Mouse (Mus musculus) ES-E14 (cell line): ENCODE measurements around the gene Tm9sf2. TPM values are rescaled to one million over a fixed set of nuclear protein-coding genes. Genes with fewer than 3 reads are reported as not detected.

ENCODE experiments used
- DNase-seq: peaks from one replicate; pipeline ENCODE4 v3.0.0-alpha.2; 2013; ENCODE audit warnings: low read depth, low spot score
- H3K27ac ChIP-seq: 2 replicates; pipeline ENCODE4 v1.5.1; 2012; ENCODE audit warnings: low read depth, mild to moderate bottlenecking, low read length, moderate library complexity, mixed read lengths; ENCODE audit not compliant: poor library complexity, insufficient read depth, severe bottlenecking
- H3K36me3 ChIP-seq: 2 replicates; pipeline ENCODE4 v1.6.1; 2012; ENCODE audit warnings: mild to moderate bottlenecking, low read length, moderate library complexity, mixed read lengths; ENCODE audit not compliant: control insufficient read depth, poor library complexity, insufficient read depth, severe bottlenecking
- H3K4me1 ChIP-seq, 2 experiments: fragments of 150-350 bp in 1 of 2; sonication (generic) in 1 of 2; 2 replicates each; pipeline ENCODE4 v1.6.1; 2012; ENCODE audit warnings: low read length in 2 of 2, mild to moderate bottlenecking in 1 of 2, mixed read lengths in 1 of 2; ENCODE audit not compliant: control insufficient read depth in 2 of 2, insufficient read depth in 2 of 2, poor library complexity in 1 of 2
- H3K4me3 ChIP-seq, 2 experiments: fragments of 150-350 bp in 1 of 2; sonication (generic) in 1 of 2; 2 replicates each; pipeline ENCODE4 v1.5.1; 2012; ENCODE audit warnings: low read length in 2 of 2, low read depth in 1 of 2, mild to moderate bottlenecking in 1 of 2, mixed read lengths in 1 of 2; ENCODE audit not compliant: insufficient read depth in 1 of 2, poor library complexity in 1 of 2, severe bottlenecking in 1 of 2
- H3K9ac ChIP-seq: 2 replicates; pipeline ENCODE4 v1.6.1; 2012; ENCODE audit warnings: low read depth, mild to moderate bottlenecking, low read length, mixed read lengths; ENCODE audit not compliant: poor library complexity, insufficient read depth, severe bottlenecking
- H3K9me3 ChIP-seq: fragments of 150-350 bp; sonication (generic); 2 replicates; pipeline ENCODE4 v1.6.1; 2012; ENCODE audit warnings: low read depth, mild to moderate bottlenecking, low read length; ENCODE audit not compliant: control insufficient read depth, insufficient read depth
- CHD2 ChIP-seq: IDR thresholded peaks from 2 replicates; pipeline ENCODE4 v1.6.1; 2014; ENCODE audit warnings: mild to moderate bottlenecking, low read depth, low read length, inconsistent platforms
- HCFC1 ChIP-seq: IDR thresholded peaks from 2 replicates; pipeline ENCODE4 v1.6.1; 2012; ENCODE audit warnings: low read length, inconsistent platforms, borderline replicate concordance; ENCODE audit not compliant: insufficient read depth
- MAFK ChIP-seq: IDR thresholded peaks from 2 replicates; pipeline ENCODE4 v1.6.1; 2014; ENCODE audit warnings: mild to moderate bottlenecking, low read depth, low read length, inconsistent platforms; ENCODE audit not compliant: insufficient read depth
- ZC3H11A ChIP-seq: IDR thresholded peaks from 2 replicates; pipeline ENCODE4 v1.6.1; 2012; ENCODE audit warnings: low read depth, mild to moderate bottlenecking, inconsistent platforms, low read length, borderline replicate concordance
- ZNF384 ChIP-seq: IDR thresholded peaks from 2 replicates; pipeline ENCODE4 v1.6.1; 2012; ENCODE audit warnings: low read depth, low read length, inconsistent platforms
- in situ Hi-C, 2 experiments: fragments of 600-800 bp; cut with MboI; formaldehyde crosslinking; loops; one replicate each; pipeline ENCODE4 v1.15.1; 2025; ENCODE audit warnings: low sequenced_read_pairs in 2 of 2, inconsistent platforms in 1 of 2; ENCODE audit not compliant: unreplicated experiment in 2 of 2
- total RNA-seq: library from RNA; depleted of rRNA; stranded (reverse); fragments of 300-350 nt; gene quantifications from 2 replicates; pipeline ENCODE4 v1.2.3, GENCODE M21; 2012; rRNA removed

The Tm9sf2 gene
- total RNA-seq, result 84.1 and 128 TPM in 2 replicates

- H3K27ac ChIP-seq, result peak within 1 kb of the TSS; percentile 82
- in situ Hi-C loops, result no loop called here
- no peak for TF ChIP-seq HCFC1
- TF ChIP-seq ZC3H11A, result no peak
- no peak for TF ChIP-seq MAFK
- no peak for TF ChIP-seq ZNF384
- TF ChIP-seq CHD2, result no peak
- DNase-seq, result peak; percentile 75
- H3K36me3 ChIP-seq, result peaks cover 5% of the 10 kb centered on the region; the same call in 1 of the 2 replicates
- peak within 1 kb of the TSS; percentile 94 to 95 for H3K4me3 ChIP-seq
- H3K4me1 ChIP-seq, result peaks cover 4 to 6% of the 10 kb centered on the region in 2 experiments
- no peaks in the 10 kb centered on the region for H3K9me3 ChIP-seq
- peak within 1 kb of the TSS; percentile 98 for H3K9ac ChIP-seq
Observed at GRCm38 (mm10) chr14:122106822-122107468, at the start of gene Tm9sf2. TSS of gene Tm9sf2 (plus strand) at chr14:122107038.

GRCm38 (mm10) chr14:122057941-122058346 is 48.9 kb upstream of the Tm9sf2 start:
- no peak overlapping the region for H3K9ac ChIP-seq
- DNase-seq, result no peak
- no peak for TF ChIP-seq MAFK
- no peak for TF ChIP-seq ZNF384
- no peak for TF ChIP-seq CHD2
- TF ChIP-seq ZC3H11A, result no peak
- TF ChIP-seq HCFC1, result no peak
- H3K9me3 ChIP-seq, result no peaks in the 10 kb centered on the region
- H3K27ac ChIP-seq, result no peak overlapping the region
- H3K4me3 ChIP-seq, result no peak overlapping the region
- in situ Hi-C loops, result loop anchor here in 1 of 2 experiments (25.0 kb wide), 1 partner anchor 829 kb away; no protein-coding TSS in a partner anchor
- H3K36me3 ChIP-seq, result no peaks in the 10 kb centered on the region
- peaks cover 0 to 2% of the 10 kb centered on the region in 2 experiments; a peak in 1 of 4 replicates for H3K4me1 ChIP-seq

- TF ChIP-seq CHD2, result no peak
- peak; percentile 78; the same call in 1 of the 2 replicates for TF ChIP-seq ZC3H11A
- no peak overlapping the region for H3K9ac ChIP-seq
Observed at GRCm38 (mm10) chr14:122060642-122061041, 46.2 kb upstream of the Tm9sf2 start.

GRCm38 (mm10) chr14:122061376-122061775 is 45.5 kb upstream of the Tm9sf2 start:
- peaks cover 0 to 2% of the 10 kb centered on the region in 2 experiments; a peak in 1 of 4 replicates for H3K4me1 ChIP-seq
- H3K9me3 ChIP-seq, result no peaks in the 10 kb centered on the region
- H3K36me3 ChIP-seq, result no peaks in the 10 kb centered on the region
- H3K9ac ChIP-seq, result no peak overlapping the region
- no peak for DNase-seq
- in situ Hi-C loops, result loop anchor here (5.0 to 25.0 kb wide), 4 partner anchors 134 to 826 kb away; no protein-coding TSS in a partner anchor
- H3K4me3 ChIP-seq, result no peak overlapping the region
- no peak overlapping the region; the same call in 1 of the 2 replicates for H3K27ac ChIP-seq
- TF ChIP-seq ZNF384, result no peak
- no peak for TF ChIP-seq ZC3H11A
- TF ChIP-seq CHD2, result no peak
- no peak for TF ChIP-seq MAFK

More at GRCm38 (mm10) chr14:122060642-122061041, 46.2 kb upstream of the Tm9sf2 start:
- DNase-seq, result peak; percentile 81
- Histone ChIP-seq H3K4me3 (no peak overlapping the region), H3K27ac (no peak overlapping the region), H3K4me1 (peaks cover 0 to 2% of the 10 kb centered on the region in 2 experiments; a peak in 1 of 4 replicates), H3K36me3 (no peaks in the 10 kb centered on the region), H3K9me3 (no peaks in the 10 kb centered on the region)
- in situ Hi-C loops, result loop anchor here (5.0 to 25.0 kb wide), 4 partner anchors 133 to 827 kb away; no protein-coding TSS in a partner anchor
